Mouse (Mus musculus) bone marrow, adult 2 months (tissue): Measurements from ENCODE around the gene Opalin. TPM values are rescaled to one million over a fixed set of nuclear protein-coding genes. Genes with fewer than 3 reads are reported as not detected.

Source experiments
- H3K27ac ChIP-seq: fragments of 200-500 bp; 2 replicates; pipeline ENCODE4 v1.5.1; 2012; ENCODE audit warnings: low read depth, mild to moderate bottlenecking, control low read depth, inconsistent platforms, low read length; ENCODE audit not compliant: control insufficient read depth, poor library complexity, insufficient read depth
- H3K4me1 ChIP-seq: fragments of 200-500 bp; 2 replicates; pipeline ENCODE4 v1.6.1; 2011; ENCODE audit warnings: low read length; ENCODE audit not compliant: control insufficient read depth, insufficient read depth
- H3K4me3 ChIP-seq: fragments of 200-500 bp; replicated peaks from 2 replicates; pipeline ENCODE3; 2011; ENCODE audit warnings: mild to moderate bottlenecking, low read depth, low read length, control low read depth; ENCODE audit not compliant: control insufficient read depth
- CTCF ChIP-seq: fragments of 200-500 bp; IDR thresholded peaks from 2 replicates; pipeline ENCODE4 v1.5.1; 2011; ENCODE audit warnings: low read length, control low read depth; ENCODE audit not compliant: control insufficient read depth, insufficient read depth
- POLR2A ChIP-seq: fragments of 200-500 bp; IDR thresholded peaks from 2 replicates; pipeline ENCODE4 v1.6.1; 2011; ENCODE audit warnings: low read depth, mild to moderate bottlenecking, control low read depth, low read length, borderline replicate concordance; ENCODE audit not compliant: control insufficient read depth
- WGBS: fragments of 180-500 bp; shearing (Covaris S2); methylation state at CpG from one replicate; pipeline ENCODE4 v1.1.7; 2018; 5-methylcytosine and 5-hydroxymethylcytosine counted together
- polyA plus RNA-seq: library from polyadenylated mRNA; stranded (reverse); fragments of >200 nt; gene quantifications from 2 replicates; pipeline ENCODE4 v1.2.4, GENCODE M21; 2011; ENCODE audit warnings: low replicate concordance; ENCODE audit not compliant: missing spikeins, insufficient read depth, insufficient read length

Opalin gene
- not detected in 2 replicates for polyA plus RNA-seq

DNA sequence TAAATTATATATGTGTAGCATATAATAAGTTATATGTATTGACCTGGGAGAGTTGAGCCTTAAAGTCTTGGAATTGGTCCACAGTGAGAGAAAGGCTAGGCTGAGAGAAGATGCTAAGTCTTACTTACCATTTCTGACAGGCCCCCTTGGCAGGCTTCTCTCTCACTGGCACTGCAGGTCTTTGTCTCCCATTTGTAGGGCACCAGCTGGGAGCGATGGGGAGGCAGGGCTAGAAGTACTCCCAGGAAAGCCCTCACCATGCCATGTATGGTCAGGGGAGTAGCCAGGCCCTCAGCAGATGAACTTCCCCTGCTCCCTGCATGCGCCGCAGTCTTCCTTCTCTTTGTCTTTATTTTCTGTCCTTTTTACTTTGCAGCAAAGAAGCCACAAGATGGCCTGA is at the start of gene Opalin:
Gene Opalin (minus strand): TSS at position 208 of the 400 bp plus-strand sequence.
- Histone ChIP-seq H3K4me1 (no peaks in the 10 kb centered on the region), H3K27ac (no peak within 1 kb of the TSS), H3K4me3 (no peak within 1 kb of the TSS)
- WGBS, result 83% methylated on average over 3 of the region's 3 CpGs
- no peak for TF ChIP-seq POLR2A
- TF ChIP-seq CTCF, result no peak

DNA sequence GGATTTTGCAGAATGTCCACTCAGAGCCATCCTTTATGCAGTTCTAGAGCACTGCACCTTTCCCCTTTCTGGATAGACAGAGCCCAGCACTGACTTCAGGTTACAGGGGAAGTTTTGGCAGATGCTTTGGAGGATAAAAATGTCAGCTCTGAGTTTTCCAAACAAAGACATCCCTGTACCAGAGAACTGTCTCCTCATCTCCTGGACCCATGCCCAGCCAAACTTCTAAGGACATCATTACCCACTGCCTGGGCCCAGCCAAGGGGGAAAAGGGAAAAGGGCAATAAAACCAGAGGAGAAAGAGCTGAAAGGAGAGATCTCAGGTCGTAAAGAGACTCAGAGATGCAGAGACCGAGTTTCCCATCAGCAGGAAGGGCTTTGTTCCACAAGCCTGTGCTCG is 46.1 kb upstream of the Opalin start:
- WGBS, result 43% methylated on average over 3 of the region's 3 CpGs
- TF ChIP-seq CTCF (no peak), POLR2A (no peak)

DNA sequence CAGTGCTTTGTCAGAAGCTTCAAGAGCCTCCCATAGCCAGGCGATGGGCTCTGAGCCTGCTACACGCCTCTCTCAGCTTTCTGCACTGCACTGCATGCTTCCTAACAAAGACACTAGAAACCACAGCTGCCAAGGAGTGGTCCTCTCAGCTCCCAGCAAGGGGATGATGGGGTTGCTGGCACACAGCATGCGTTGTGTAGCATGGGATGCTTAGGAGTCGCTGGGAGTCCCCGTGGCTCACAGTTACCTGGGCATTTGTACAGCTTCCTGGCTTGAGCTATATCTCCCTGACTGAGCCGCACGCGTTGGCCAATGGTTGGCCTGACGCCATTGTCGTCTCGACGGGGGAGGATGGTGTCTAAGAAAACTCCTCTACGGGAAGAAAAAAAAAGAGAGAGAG is 43.0 kb upstream of the Opalin start:
- Histone ChIP-seq H3K27ac (no peak overlapping the region), H3K4me3 (no peak overlapping the region)
- WGBS, result 89% methylated on average over 13 of the region's 13 CpGs

More for the DNA sequence above, 46.1 kb upstream of the Opalin start:
- Histone ChIP-seq H3K27ac (no peak overlapping the region), H3K4me3 (no peak overlapping the region), H3K4me1 (no peaks in the 10 kb centered on the region)

DNA sequence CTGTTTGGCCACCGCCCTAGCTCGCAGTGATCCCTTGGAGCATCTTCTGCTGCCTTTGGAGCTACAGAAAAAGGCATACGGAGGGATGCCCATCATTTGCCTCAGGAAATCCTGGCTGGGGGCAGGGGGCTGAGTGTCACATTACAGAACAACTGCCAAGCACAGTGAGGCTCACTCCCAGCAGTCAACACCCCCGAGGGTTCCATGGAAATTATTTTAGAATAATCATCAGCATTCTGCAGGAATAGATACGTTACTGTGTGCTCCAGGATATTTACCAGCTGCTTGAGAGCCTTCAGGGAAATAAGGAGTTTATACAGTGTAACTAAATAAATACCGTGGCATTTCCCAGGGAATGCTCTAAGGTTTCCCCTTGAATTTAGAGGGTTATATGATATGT is 41.4 kb upstream of the Opalin start:
- H3K4me1 ChIP-seq, result no peaks in the 10 kb centered on the region
- 67% methylated on average over 6 of the region's 6 CpGs for WGBS
- H3K27ac ChIP-seq, result no peak overlapping the region
- no peak overlapping the region for H3K4me3 ChIP-seq
- no peak for TF ChIP-seq CTCF
- no peak for TF ChIP-seq POLR2A

More for the DNA sequence above, 43.0 kb upstream of the Opalin start:
- TF ChIP-seq CTCF, result no peak
- TF ChIP-seq POLR2A, result no peak
- no peaks in the 10 kb centered on the region for H3K4me1 ChIP-seq

DNA sequence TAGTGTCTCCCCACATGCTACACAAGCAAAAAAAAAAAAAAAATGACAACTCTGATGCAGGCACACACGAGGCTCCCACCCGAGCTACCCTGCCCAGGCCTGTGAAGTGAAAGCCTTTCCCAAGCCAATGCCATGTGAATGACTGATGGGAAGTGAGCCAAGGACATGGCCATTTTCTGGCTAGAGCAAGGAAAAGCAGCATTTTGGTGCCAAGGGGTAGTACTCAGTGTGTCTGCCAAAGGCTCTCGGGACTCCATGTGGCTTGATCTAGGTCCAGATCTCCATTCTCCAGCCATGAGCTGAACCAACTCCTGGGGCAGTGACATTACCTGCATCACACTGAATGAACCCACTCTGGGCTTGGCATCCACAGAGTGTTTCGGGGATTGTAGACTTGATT is 40.4 kb upstream of the Opalin start:
- WGBS, result 80% methylated on average over 4 of the region's 4 CpGs
- Histone ChIP-seq H3K4me1 (no peaks in the 10 kb centered on the region), H3K27ac (no peak overlapping the region), H3K4me3 (no peak overlapping the region)
- TF ChIP-seq POLR2A (no peak), CTCF (no peak)

DNA sequence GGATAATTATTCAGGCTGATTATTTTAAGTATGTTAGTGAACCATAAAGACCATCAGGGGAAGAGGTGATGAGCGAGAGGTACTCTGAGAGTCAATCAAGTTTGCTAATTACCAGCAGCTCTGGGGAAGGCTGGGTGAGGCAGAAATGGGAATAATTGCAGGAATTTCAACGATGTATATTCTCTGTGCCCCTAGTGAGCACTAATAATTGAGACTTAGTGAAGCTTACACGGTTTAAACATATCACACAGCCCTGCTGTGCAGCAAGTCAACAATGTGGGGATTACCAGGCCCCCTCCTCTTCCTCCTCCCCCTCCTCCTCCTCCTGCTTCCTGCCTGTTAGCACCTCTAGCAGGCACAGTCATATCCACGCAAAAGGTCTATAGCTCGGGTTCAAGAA is 37.7 kb upstream of the Opalin start:
- Histone ChIP-seq H3K4me1 (no peaks in the 10 kb centered on the region; the same call in 1 of the 2 replicates), H3K27ac (no peak overlapping the region), H3K4me3 (no peak overlapping the region)
- 41% methylated on average over 5 of the region's 5 CpGs for WGBS
- TF ChIP-seq CTCF, result no peak
- TF ChIP-seq POLR2A, result no peak

DNA sequence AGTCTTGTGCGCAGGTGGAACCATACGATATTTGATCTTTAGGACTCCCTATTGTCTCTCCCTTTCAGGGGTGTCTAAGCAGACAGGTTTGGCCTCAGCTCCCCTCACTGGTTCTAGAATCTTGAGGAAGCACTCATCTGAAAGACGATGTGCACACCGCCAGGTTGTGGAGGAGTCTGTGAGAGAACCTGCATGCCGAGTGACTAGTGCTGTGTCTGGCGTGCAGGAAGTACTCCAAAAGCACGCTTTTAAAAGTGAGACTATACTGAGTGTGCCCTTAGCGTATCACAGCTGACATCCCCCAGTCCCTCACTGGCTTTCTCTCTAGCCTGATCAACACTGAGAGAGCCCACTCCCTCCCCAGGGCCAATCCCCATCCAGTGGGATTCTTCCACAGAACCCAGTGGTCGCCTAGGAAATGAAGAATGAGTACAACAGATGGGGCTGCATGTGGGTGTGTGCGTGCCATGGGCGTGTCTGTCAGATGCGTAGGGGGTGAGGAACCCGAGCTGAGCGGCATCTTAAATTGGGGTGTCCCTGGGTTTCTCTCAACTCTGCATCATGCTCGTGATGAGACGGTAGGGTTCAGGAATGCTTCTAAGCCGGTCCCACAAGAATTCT is 37.1 kb upstream of the Opalin start:
- TF ChIP-seq CTCF (no peak), POLR2A (no peak)
- WGBS, result 77% methylated on average over 17 of the region's 17 CpGs
- Histone ChIP-seq H3K4me1 (no peaks in the 10 kb centered on the region; the same call in 1 of the 2 replicates), H3K27ac (no peak overlapping the region), H3K4me3 (no peak overlapping the region)

DNA sequence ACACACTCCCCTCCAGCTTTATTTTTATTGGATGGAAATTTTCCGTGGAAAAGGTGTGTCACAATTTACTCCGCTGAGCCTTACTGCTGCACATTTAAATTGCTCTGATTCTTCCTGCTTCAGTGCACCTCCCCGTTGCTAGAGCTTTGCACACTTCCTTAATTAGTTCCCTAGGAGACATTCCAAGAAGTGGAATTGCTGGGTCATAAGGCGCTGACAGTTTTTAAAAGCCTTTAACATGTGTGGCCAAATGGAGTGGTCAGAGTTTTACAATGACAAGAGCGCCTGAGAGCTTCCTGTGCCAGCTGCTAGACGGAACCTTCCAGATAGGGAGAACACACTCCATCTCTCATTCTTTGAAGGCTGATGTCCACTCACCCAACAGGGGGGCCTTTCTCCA is 35.7 kb upstream of the Opalin start:
- no peak for TF ChIP-seq POLR2A
- no peak for TF ChIP-seq CTCF
- no peak overlapping the region for H3K27ac ChIP-seq
- H3K4me1 ChIP-seq, result no peaks in the 10 kb centered on the region; the same call in 1 of the 2 replicates
- 23% methylated on average over 6 of the region's 6 CpGs for WGBS
- no peak overlapping the region for H3K4me3 ChIP-seq

DNA sequence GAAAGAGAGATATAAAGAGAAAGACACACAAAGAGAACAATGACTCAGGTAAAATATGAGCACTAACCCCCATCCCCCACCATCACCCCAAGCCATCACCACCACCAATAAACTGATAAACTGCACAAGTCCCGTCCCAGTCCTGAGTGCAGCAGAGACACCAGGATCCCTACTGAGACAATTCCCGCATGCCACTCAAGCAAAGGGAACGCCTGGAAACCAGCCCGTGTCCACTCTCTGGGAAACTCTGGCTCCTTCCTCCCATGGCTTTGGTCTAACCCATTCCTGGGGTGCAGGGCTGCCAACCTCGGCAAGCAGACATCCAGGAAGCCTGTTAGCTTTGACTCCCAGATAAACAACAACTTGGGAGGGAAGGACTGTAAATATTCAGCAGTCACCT is 33.1 kb upstream of the Opalin start:
- no peak for TF ChIP-seq POLR2A
- Histone ChIP-seq H3K4me3 (no peak overlapping the region), H3K4me1 (no peaks in the 10 kb centered on the region; the same call in 1 of the 2 replicates), H3K27ac (no peak overlapping the region)
- WGBS, result 51% methylated on average over 5 of the region's 5 CpGs
